Mouse (Mus musculus) lung, adult 2 months (tissue): Measurements from ENCODE around the gene Mep1a.

Experiments used
- CTCF ChIP-seq: fragments of 200-500 bp; IDR thresholded peaks from 2 replicates; pipeline ENCODE4 v1.5.1; 2011; ENCODE audit warnings: mild to moderate bottlenecking, low read length, control low read depth; ENCODE audit not compliant: insufficient read depth
- POLR2A ChIP-seq: fragments of 200-500 bp; IDR thresholded peaks from 2 replicates; pipeline ENCODE4 v1.6.1; 2011; ENCODE audit warnings: low read depth, mild to moderate bottlenecking, control low read depth, low read length, borderline replicate concordance; ENCODE audit errors: extremely low read depth

DNA sequence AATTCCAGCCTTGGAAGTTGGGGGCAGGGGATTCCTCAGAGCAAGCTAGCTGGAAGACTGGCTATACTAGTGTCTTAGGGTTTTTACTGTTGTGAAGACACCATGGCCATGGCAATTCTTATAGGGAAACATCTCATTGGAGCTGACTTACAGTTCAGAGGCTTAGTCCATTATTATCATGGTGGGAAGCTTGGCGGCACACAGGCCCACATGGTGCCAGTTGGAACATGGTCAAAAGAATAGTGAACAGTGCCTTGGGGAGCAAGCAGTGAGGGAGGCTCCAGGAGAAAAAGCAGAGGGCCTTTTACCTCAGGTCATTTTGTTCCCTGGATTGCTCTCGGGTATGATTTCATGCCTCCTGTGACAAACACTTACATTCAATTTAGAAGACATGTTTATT is 27.9 kb upstream of the Mep1a start:
- no peak for TF ChIP-seq CTCF
- TF ChIP-seq POLR2A, result no peak
